Mouse (Mus musculus) adrenal gland, postnatal 25 days (tissue): Measurements from ENCODE around the gene Sclt1. TPM values are rescaled to one million over a fixed set of nuclear protein-coding genes. Genes with fewer than 3 reads are reported as not detected.
A peak's percentile ranks its signal among the peaks of the same experiment; 100 is the strongest.

Source experiments
- DNase-seq: peaks from one replicate; pipeline ENCODE4 v3.0.0; 2021; ENCODE audit warnings: mixed read lengths
- total RNA-seq: library from RNA; stranded (reverse); gene quantifications from 2 replicates; pipeline ENCODE4 v1.2.3, GENCODE M21; 2021

The Sclt1 gene
- total RNA-seq, 1 experiment from 2014 or later, result 13.2 TPM

DNA sequence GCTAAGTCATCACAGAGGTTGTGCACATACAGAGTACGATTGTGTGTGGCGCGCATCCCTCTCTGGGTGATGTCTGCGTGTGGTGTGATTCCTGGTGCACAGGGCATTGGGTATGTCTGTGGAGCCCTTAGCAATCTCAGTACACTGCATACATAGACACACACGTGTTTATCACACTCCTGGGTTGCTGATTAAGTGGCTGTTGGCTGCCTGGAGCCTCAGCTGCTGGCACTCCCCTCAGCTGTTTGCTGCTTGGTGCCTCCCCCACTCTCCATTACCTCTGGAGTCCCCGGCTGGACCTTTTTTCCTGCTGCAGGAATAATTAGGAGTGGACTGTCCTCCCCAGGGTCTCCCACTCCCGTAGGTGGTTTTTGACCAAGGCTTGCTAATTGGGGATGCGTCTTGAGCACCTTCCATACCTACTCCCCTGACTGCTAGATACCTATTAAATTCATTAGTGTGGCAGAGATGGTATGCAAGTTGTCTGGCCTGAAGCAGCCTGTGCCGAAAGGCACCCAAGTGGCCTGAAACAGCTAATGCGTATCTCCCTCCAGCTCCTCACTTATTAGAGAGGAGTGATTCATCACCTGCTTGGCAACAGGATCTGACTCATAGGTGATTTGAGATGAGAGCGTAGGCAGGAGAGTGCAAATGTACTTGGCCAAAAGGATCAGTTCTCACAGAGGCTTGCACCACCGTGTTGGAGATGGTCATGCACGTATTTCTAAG, 136.5 kb downstream of the Sclt1 start:
- DNase-seq, result no peak

DNA sequence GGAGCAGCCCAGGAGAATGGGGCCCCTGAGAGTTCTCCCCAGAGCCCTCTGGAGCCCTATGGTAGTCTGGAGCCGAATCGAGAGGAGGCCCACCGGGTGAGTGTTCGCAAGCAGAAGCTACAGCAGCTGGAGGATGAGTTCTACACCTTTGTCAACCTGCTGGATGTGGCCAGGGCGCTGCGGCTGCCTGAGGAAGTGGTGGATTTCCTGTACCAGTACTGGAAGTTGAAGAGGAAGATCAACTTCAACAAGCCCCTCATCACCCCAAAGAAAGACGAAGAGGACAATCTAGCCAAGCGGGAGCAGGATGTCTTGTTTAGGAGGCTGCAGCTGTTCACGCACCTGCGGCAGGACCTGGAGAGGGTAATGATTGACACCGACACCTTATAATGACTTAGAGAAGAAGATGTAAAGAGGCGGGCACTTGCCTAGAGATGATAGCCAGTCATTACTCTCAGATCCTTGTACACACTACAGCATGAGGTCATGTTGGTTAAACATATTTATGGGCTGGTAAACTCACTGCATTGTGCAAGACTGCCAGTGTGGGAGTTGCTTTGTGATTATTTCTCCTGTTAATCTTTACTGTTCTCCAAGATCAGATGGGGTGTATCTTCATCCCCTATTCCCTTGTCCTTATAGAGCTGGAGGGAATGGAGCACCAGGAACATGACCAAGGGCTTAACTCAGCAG, 137.5 kb downstream of the Sclt1 start:
- no peak for DNase-seq

DNA sequence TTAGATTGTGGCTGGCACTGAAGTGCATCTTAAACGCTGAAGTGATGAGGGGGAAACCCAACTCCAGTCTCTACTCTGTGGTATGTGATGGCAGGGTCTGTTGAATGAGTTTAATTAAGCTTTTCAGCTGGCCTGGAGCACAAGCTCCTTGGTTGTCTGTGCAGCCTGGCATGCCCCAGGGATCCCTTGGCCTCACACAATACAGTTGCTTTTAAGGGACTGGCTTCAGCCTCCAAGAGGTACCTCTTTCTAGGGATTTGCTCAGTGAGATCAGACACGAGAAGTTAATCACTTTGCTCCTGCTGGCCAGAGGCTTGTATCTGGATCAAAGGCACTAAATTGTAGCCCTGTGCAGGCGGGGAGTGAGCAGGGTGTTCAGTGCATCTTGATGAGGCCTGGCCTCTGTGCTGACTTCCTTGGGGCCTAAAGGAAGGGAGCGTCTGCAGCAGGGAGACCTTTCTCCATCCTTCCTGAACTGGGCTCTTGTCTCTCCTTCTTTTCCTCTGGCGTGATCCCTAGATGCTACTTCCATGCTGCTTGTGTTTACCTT, 138.8 kb downstream of the Sclt1 start:
- DNase-seq, result no peak

DNA sequence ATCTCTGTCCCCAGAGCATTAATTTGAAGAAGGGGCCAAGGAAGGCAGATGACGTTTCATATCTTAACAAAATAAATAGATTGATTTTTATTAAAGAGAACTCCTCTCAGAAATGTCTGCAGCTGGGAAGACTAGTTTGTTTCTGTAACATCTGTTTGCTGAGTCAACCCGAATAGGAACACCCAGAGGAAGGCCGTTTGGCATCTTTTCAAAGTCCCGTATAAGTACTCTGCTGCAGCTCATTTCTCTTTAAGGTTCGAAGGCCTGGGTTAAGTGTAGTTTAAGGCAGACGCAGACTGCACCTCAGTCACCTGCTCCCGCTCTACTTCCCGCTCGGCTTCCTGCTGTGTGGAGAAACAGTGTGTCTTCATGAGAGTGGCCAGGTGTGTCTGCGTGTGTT, 139.4 kb downstream of the Sclt1 start:
- DNase-seq, result no peak

DNA sequence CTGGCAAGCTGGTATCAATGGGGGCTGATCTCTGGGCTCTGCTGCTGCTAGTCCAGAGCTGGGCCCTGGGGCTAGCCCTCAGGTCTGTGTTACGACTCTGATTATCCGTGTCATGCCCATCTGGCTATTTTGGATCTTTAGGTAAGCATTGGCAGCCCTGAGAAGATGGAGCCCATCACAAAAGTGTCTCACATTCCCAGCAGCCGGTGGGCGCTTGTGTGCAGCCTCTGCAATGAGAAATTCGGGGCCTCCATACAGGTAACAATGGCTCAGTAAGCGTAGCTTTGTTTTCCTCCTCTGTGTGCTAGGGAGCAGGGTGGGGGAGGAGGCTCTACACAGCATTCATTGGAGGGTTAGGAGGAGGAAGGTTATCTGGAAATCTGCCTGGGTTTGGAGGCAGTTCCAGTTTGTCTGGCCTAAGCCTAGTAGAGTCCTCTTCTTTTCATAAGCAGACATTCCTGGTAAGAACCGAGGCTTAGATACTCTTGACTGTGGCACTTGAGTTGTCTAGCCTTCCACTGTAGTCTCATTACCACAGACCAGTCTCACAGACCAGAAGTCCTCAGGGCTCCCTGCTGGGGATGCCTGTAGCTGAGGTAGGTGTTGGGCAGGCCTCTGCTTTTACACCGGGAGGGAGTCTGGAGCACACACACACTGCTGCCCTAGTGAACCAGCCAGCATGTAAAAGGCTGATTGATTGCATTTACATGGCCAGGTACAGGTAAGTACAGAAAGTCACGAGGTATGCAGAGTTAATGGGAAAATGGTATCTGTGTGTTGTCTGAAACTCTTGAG, 140.9 kb downstream of the Sclt1 start:
- DNase-seq, result no peak

DNA sequence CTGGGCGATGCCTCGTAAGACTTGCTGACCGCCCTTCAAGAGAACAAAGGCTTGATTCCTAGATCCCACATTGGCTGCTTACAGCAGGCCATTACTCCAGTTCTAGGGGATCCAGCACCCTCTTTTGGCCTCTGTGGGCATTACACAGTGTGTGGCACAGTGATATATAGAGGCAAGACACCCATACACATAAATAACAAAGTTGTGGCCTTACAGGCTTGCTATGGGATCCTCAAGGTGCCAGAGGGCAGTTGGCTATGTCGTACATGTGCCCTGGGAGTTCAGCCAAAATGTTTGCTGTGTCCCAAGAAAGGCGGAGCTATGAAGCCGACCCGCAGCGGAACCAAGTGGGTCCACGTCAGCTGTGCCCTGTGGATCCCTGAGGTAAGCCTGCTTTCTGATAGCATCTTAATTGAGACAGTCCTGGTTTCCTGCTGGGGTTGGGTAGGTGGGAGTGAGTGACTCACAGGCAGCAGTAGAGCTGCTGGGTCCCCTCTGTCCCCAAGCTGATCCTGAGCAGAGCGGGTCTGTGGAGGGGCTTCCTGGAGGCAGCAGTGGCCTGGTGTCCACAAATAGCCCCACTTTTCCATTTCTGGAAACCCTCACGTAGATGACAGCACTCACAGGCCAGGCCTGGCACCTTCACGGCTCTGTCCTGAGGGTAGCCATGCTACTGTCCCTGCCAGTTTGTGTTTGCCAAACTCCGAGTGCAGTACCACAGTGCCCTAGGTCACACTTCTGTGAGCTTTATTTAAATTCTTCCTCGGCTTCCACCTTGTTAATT, 142.3 kb downstream of the Sclt1 start:
- peak; percentile 54 for DNase-seq

DNA sequence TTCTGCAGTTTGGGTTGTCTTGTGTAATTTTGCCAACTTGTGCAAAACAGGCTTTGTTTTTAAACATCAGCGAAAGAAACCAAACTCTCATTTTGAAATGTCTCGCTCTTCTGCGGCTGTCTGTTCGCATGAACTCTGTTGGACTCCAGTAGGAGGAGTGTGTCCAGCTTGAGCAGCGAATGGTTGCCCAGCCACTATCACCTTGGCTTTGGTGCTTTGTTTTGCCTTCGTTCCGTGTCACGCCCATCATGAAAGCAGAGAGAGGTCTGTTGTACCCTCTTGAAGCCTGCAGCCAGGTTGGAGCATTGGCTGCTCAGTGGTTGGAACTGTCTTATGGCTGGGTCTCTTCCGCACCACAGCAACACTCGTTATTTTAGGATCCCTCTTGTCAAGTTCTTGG, 143.1 kb downstream of the Sclt1 start:
- DNase-seq, result no peak

DNA sequence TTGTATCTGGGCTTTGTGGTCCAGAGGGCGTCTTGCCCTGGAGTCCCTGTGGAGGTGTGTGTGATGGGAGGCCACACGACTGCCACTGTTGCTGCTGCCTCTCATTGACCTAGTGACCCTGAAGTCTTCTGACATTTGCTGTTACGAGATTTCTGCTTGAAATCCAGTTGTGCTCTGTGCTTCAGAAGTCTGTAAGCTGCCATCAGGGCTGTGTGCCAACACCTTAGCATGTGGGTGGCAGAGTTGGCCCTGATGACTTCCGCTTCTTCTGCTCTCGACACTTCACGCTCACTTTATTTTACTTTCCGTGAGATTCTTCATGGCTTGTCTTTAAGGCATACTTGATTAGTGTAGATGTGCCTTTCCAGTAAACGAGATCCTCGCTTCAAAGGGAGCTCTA, 143.9 kb downstream of the Sclt1 start:
- DNase-seq, result peak; percentile 37

DNA sequence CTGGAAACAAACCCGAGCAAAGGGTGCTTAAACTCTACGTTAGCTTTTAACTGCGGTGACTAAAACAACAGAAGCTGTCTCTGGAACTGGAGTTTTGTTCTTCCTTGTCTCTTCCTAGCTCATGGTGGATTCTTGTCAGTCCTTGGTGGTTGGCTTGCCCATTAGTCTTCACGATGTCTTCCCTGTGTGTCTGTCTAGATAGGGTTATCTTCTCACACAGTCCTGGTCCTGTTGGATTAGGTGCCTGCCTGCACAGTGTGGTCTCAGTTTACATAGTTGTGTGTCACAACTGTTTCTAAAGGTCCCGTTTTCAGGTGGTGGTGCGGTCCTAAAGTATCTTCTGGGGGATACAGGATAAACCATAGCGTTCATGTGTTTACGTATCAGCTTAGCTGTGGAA, 145.3 kb downstream of the Sclt1 start:
- DNase-seq, result no peak

DNA sequence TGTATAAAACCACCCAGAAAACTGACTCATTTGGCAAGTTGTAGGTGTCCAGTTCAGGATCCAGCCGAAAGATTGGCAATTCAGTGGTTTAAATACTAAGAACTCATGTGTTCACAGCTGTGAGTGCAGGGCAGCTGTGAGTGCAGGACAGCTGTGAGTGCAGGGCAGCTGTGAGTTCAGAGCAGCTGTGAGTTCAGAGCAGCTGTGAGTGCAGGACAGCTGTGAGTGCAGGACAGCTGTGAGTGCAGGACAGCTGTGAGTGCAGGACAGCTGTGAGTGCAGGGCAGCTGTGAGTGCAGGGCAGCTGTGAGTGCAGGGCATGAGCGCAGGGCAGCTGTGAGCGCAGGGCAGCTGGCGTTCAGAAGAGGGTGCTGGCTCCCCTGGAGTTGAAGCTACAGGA, 147.3 kb downstream of the Sclt1 start:
- DNase-seq, result no peak

DNA sequence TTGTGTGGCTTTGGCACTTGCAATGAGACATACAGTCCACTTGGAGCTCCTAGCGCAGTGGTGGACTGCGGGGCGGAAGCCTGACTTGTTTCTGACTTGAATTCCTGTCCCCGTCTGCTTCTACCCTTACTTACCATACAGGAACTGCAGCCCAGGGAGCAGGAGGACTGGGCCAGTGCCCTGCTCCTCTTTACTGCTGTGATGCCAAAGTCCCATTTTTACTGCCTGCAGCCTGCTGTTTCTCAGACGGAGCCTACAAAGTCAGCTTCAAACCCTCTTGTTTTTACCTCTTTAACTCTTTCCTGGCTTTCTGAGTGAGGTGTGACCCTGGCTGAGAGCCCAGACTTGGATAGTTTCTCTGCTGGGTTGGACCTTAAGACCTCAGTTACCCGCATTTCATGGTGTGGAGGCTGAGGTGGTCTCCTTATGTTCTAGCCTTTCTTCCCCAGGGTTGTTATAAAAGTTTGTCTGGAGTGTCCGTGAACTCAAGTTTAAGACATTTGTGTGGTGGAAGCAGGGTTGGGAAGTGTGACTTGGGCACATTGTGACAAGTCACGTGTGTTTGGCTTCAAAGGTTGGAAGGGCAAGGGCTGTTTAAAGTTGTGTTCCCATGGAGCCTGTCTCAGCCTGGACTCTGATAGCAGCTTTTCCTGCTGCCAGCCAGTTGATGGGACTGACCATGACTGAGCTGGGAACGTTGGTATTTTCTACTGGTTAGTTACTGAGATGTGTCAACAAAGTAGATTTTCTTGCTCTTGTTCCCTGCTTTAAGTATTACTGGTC, 148.0 kb downstream of the Sclt1 start:
- DNase-seq, result no peak

DNA sequence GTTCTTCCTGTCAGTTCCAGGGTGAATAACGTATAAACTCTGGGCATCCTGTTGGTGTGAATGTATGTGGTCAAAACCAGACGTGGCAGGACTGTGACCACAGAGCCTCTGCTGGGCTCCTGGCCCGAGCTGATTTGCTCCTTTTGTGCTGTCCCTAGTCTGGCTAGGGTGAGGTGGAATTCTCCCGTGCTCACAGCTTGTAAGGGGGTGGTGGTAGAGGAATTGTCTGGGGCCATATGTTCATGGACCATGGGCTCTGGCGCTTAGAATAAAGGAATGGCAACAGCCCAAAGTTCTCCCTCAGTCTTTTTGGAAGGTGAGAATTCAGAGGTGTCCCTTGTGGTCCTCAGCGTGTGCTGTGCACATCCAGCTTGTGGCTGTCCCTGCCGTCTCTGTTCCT, 149.5 kb downstream of the Sclt1 start:
- DNase-seq, result no peak

DNA sequence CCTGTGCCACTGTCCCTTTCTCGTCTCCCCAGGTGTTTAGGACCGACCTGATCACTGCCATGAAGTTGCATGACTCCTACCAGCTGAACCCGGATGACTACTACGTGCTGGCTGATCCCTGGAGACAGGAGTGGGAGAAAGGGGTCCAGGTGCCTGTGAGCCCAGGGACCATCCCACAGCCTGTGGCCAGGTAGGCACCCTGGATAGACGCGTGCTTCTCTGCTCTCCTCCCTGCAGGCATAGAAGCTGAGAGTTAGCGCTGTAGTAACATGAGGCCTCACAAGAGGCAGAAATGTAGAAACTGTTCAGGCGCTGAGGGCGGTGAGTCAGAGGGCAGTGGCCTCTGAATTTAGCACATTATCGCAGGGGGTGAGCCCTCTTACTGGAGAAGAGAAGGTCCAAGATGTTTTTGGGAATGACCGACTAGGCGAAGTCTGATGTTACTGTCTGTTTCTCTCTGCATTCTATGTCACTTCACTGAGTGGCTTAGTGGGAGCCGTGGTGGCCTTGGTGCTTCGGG, 150.6 kb downstream of the Sclt1 start:
- peak; percentile 32 for DNase-seq

DNA sequence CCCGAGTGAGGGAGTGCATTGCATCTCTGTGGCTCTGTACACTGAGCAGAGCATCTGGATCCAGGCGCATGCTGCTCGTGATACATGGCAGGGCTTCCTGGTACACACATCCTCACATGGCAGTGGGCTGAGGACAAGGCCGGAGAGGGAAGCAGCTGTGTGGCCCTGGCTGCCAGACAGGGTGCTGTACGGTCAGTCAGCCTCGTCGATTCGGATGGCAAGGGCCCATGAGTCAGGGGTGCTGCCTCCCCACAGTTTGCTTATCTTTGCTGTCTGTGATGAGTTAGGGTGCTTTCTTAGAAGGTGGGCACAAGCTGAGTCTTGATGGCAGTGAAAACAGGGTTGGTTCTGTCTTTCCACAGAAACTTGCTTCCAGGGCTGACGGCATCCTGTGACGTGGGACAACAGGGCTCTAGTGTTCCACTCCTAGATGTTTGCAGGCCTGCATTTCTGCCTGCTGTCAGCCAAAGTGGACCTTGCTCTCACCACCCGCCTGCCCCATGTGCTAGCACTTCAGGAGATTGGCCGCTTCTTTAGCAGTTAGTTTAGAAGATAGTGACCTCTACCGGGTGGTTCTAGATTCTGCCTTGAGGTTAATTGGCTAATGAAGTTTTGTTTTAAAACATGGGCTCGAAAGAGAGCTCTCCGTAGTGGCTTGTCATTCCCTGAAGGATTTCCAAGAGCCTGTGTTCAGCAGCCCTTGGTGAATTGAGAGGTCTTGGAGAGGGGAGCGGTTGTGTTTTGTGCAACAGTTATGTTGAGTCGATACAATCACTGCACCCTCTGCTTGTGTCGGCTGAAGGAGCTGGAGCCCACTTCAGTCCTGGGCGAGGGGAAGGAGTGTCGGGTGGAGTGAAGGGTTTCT, 151.4 kb downstream of the Sclt1 start:
- DNase-seq, result no peak

DNA sequence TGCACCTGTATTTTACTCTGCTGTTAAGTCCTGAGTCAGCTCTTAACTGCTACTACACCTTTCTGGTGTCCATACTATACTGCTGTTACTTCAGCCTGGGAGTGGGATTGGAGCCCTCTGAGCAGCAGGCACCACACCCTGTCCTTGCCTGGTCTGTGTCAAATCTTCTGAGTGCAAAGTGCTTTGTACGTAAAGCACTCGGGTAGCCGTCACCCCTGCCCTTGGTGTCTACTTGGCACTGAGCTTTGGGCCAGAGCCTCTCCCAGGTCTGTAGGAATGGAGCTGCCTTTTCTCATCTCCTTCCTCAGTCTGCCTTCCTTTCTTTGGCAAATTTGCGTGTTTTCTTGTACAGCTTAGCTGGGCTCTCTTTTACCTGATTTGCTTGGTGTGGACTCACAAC, 152.3 kb downstream of the Sclt1 start:
- no peak for DNase-seq

DNA sequence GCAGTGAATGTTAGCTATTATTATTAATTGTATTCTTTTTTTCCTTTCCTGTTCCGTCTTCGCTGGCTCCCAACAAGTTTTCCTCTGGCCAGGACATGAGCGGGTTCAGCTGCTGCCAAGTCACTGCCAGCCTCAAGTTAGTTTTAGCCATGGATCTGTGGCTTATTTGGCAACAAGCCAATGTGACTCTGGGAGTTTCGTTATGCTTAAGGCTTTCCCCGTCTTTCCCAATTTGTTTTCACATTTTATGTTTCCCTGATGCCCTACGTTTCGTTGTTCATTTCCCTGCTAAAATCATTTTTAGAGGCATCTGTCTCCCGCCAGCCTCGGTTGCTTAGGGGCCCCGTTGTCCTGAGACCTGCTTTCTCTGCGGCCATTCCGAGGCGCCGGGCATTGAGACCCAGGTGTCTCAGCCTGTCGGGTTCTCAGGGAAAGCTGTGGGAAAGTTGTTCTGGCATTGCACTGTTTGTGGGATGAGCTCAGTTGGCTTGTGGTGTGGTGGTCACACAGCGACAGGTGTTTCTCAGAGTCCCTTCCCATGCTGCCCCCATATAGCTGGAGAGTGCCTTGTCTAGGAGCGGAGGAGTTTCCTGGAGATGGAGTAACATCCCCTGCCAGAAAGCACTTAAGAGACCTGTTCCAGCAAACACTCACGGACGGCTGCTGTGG, 152.9 kb downstream of the Sclt1 start:
- no peak for DNase-seq

DNA sequence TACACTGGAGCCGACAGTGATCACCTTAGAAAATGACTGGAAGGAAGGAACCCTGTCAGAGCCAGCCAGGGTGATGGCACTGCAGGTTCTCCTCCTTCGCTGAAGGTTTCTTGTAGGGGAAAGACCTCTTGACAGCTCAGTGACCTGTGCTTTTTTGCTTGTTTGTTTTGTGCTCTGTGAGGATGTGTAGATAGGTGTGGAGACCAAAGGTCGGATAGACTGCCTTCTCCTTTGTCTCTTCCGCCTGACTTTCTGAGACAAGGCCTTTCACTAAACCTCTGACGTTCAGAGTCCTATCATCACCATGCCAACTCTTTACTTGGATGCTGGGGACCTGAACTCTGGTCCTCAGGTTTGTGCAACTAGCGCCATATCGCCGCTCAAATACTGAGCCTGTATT, 153.8 kb downstream of the Sclt1 start:
- DNase-seq, result no peak

DNA sequence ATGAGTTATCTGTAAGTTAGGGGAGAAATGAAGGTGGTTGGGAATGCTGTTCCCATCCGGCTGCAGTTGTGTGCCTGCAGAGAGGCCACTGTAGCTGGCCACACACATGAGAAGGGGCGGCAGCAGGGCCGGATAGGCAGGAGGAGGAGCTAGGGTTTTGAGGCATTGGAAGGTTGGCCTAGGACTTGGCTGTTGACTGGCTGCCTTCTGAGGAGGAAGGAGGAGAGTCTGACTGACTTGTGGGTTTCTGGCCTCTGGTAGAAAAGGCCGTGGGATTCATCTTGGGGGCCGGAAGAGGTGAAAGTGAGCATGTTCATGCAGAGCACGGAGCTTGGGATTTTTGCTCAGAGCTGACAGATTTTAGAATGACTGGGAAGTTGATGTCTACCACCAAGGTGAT, 154.7 kb downstream of the Sclt1 start:
- no peak for DNase-seq

DNA sequence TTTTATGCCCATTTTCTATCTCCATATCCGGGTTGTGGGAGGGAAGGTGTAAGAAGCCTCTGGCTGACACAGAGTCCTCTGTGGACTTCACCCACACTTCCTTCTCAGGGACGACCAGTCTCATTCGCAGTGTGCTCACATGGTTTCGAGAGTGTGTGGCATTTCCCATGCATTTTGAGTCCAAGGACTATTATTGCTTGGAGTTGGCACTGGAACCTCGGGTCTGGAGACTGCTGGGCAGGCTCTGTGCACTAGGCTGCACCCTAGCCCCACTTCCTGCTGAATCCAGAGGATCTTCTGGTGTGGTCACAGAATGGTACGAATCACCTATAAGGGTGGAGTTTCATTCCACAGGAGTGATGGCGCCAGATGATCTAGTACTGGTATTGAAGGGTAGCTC, 155.4 kb downstream of the Sclt1 start:
- DNase-seq, result no peak

DNA sequence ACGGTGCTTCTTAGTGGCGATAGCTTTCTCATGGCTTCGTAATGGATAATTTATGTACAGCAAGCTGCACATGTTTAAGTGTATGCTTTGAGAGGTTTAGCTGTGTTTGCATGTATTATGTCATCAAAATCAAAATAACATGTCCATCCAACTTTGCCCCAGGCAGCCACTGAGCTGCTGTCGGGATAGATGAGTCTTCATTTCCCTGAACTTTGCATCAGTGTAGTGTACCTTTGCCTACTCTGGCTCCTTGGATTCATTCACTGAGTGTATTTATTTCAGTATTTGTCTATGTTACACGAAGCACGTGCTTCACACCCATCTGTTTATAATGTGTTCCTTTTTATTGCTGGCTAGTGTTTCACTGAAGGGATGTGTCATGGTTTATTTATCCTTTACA, 156.0 kb downstream of the Sclt1 start:
- no peak for DNase-seq
